Mouse (Mus musculus): Measurements from ENCODE around the gene Sdf4.

Gene Sdf4

DNA sequence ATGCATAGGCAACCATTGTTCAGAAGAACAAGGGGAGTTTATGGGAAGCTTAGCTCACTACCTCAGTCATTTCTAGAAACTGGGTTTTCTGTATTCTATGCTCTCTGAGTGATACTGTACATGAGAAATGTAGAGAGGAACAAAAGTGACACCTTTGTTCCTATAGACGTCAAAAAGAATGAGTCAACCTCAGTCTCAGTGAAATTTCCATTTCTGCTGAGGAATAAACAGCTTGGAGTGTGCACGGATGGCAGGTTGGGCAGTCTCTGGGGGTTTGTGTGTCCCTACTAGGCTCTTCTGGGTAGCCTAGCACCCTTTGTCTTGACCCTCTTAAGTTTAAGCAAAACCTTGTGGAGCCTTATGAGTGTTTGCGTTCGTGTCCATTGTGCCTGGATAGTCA lies 15.7 kb downstream of the Sdf4 start:
- no peak for DNase-seq

DNA sequence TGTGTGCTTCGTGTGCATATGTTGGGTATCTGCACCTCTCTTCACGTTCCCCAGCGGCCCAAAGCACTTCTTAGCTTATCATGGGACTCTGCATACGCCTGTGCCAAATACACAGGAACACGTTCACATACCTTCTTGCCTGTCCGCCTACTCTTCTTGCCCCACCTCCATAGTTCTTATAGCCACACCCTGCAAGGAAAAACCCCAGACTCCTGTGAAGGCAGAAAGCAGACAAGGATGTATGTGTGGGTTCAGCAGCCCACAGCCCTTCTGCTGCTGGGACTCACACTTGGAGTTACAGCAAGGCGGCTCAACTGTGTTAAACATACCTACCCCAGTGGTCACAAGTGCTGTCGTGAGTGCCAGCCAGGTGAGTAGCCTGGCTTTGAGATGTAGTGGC lies 21.0 kb downstream of the Sdf4 start, which contains the start of gene Tnfrsf4:
Gene Tnfrsf4 (plus strand): TSS at position 207 of the 400 bp plus-strand sequence.
- no peak for DNase-seq

GRCm38 (mm10) chr4:156014436-156014835 lies 21.8 kb downstream of the Sdf4 start:
- DNase-seq: no peak

GRCm38 (mm10) chr4:156019771-156020170 lies 27.1 kb downstream of the Sdf4 start:
- DNase-seq: no peak

DNA sequence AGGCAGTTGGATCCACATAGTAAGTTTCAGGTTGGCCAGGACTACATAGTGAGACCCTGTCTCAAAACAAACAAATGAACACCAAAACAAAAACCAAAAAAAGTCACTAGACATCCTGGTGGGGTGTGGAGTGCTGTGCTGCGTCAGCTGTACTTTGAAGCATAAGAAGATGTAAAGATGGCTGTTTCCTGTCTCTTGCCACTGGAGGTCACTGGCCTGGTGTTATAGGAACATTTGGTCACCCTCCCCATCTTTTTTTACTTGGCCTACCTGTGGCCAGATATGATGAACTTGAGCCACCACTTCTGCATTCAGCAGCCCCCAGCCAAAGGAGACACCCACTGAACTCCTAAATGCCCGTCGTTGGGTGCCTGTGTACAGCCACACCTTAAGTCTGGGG lies 28.7 kb downstream of the Sdf4 start:
- no peak for DNase-seq

DNA sequence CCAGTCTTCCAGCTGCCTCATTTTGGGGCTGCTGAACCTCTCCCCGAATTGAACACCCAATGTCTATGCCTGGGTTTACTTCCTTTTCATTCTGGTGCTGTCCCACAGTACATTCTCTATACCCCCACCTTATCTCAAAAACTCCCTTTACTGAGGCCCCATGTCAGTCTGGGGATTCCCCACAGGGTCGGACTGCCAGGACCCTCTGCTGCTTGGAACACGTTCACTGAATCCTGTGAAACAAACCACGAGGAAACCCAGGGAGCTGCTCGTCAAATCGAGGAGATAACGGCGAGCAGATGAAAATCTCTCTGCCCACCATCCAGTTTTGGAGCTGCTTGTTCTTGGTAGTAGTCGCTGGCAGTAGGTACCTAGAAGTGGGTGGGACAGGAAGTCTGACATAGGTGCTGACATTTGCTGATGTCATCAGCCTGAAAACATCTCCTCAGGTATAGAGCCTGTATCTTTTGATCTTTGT lies 29.3 kb downstream of the Sdf4 start:
- no peak for DNase-seq

- DNase-seq: no peak
Measured at GRCm38 (mm10) chr4:156023520-156023919, 30.8 kb downstream of the Sdf4 start.

GRCm38 (mm10) chr4:156024184-156024583 lies 31.5 kb downstream of the Sdf4 start:
- DNase-seq: no peak

- peak; percentile 68 for DNase-seq
Measured at GRCm38 (mm10) chr4:156026013-156026412, 33.3 kb downstream of the Sdf4 start, which contains the start of gene Tnfrsf18. TSS of gene Tnfrsf18 (plus strand) at chr4:156026164.

GRCm38 (mm10) chr4:156028580-156028979 lies 35.9 kb downstream of the Sdf4 start:
- DNase-seq: no peak

GRCm38 (mm10) chr4:156030651-156031118 lies 38.0 kb downstream of the Sdf4 start:
- DNase-seq: no peak

DNA sequence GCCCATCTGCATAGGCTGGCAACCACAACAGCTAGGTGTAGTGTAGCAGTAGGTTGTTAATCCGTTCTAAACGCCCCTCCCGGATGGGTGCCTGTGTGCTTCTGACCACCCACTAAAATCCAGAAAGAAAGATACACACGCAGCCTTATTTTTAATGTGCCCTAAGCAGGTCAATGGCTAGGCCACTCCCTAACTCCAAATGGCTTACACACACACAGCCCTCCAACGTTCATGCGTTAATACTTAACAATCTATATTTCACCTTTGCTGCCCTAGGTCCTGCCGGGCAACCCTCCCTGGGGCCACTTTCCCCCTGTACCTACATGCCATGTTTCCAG lies 38.6 kb downstream of the Sdf4 start:
- no peak for DNase-seq

- peak; percentile 90 for DNase-seq
Measured at GRCm38 (mm10) chr4:156031593-156032391, 39.1 kb downstream of the Sdf4 start.

DNA sequence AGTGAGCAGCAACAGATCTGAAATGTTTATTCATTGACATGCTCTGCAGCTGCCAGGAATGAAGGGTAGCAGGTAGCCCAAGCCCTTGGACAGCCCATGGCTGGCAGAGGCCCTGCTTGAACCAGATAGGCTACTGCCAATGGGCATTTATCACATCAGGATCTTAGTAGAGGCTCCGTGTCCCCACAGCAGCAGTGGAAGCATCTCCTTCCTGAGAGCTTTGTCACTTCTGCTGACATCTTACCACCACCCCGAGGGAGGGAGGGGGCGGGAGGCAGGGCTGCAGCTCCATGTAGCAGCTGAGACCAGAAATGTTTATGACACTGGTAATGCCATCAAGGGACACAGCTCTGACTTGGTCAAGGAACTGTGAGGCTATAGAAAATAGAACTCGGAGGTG lies 40.2 kb downstream of the Sdf4 start:
- no peak for DNase-seq

- peak; percentile 68 for DNase-seq
Measured at GRCm38 (mm10) chr4:156033476-156034119, 40.9 kb downstream of the Sdf4 start.

DNA sequence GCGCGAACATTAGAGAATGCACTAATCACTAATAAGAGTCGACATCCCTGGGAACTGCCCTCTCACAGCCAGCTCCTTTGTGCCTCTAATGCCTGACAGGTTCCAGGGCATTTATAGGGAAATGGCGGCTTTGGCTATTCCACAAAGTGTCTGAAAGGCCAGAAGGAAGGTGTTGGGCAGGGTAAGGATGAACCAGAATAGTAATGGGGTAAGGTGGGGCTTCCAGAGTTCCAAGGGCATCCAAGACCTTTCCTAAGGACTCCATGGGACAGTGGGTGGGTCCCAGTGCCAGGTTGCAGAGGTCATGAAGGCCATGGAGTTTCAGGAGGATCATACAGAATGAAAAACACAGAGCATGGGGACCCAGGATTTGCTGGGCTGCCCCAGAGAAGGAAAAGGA lies 41.6 kb downstream of the Sdf4 start:
- DNase-seq: no peak

DNA sequence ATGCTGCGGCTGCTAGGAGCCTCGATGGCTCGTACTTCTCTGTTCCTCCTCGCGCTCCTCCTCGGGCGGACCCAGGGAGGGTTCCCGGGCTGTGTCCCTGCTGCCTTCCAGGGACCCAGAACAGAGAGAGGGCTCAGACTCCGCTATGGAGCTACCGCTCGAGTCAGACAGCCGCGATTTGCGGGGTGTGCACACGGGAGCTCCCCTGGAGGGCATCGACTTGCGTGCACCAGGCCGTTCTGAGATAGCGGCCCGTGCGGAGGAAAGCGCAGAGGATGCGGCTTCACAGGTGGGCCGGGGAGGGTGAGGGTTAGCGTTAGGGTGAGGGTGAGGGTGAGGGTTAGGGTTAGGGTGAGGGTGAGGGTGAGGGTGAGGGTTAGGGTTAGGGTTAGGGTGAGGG lies 42.2 kb downstream of the Sdf4 start:
- no peak for DNase-seq

DNA sequence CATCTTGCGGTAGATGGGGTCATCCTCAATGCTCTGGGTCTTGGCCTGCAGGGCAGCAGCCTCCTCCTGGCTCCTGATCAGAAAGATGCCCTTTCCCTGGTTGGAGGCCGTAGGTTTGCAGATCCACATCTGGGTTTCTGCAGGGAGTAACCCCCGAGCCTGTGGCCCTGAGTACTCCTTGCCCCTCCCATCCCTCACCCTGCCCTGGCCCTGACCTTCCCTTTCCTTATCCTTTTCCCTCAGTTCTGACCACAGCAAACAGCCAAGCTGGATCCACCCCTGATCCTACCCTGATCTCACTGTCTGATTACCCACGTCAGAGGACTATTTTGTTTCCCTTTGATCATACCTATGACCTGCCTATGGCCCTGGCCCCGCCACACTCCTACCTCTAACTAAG lies 52.1 kb downstream of the Sdf4 start:
- DNase-seq: no peak

- no peak for DNase-seq
Measured at GRCm38 (mm10) chr4:156049779-156050178, 57.1 kb downstream of the Sdf4 start.

DNA sequence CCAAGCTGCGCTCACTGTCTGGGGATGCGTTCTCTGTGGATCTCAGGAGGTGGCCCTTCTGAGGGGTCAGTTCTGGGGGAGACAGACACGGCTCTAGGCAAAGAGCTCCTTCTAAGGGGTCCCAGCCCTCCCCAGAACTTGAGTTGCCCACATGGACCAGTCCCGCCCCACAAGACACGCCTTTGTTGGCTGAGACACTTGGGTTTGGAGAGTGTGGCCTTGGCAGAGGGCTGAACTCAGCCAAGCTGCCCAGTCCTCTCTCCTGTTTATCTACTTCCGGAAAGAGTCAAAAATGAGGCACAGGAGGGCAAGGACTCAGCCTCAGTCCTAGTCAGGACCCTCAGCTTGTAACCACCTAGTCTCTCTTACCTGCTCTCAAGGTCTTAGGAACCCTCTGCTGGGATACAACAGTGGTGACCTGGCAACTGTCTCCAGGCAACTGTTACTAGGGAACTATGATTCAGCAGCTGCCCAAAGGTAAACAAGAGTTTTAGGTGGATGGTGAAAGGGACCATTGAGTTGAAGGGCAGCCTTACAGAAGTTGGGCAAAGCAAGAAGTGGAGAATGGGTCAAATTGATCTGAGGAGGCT lies 57.8 kb downstream of the Sdf4 start:
- peak; percentile 45 for DNase-seq

- DNase-seq: no peak
Measured at GRCm38 (mm10) chr4:156053113-156053512, 60.4 kb downstream of the Sdf4 start.

DNA sequence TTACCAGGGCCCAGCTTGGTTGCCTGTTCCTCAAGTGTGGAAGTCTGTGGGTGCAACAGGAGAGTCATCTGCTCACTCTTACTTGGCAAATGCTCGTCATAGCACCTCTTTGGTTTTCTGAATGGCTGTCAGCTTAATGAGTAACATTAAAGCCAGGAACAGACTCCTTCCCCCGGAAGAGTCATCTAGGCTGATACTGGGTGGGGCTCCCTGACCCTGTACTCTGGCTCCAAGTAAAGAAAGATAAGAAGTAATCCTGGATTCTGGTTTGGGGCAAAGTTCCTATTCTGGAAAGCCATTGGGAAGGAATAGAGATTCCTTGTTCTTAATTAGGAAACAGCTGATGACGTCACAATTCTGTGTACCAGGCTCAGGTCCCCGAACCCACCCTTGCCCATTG lies 61.5 kb downstream of the Sdf4 start:
- DNase-seq: no peak

DNA sequence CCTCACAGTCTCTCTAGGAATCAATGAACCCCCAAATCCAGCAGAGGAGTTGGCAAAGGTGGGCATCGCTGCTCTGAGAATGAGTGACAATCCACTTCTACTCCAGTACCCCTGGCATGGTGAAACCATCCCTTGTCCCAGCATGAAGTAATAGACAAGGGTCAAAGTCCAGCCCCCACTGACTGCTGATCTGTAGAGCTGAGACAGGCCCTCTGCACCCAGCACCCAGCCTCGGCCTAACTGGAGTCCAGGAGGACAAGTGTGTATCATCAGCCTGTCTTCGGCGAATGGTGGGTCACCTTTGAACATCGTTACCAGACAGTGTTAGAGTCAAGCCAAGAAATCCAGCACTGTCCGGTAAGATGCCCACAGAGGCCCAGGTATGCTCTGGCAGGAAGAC lies 61.9 kb downstream of the Sdf4 start:
- no peak for DNase-seq

DNA sequence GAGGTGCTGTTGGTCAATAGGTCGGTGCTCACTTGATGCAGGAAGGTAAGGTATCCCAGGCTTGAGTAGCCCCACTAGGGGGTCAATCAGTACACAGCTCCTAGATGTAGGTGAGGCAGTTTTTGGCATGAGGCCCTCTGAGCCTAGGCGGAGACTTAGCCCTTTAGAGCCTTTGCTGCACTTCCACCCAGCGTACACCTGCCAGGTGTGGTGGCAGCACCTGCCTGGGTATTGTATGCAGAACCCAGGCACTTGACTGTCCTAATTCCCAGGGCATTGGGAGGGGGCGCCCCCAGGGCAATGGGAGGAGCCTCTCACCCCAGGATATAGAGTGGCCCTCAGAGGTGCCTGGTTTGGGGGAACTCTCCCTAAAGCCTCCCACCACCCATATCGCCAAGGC lies 62.5 kb downstream of the Sdf4 start:
- no peak for DNase-seq
